Mouse (Mus musculus) megakaryocyte, embryonic 14.5 days (primary cell): ENCODE results near the gene Ifi47. TPM values are rescaled to one million over a fixed set of nuclear protein-coding genes. Genes with fewer than 3 reads are reported as not detected.
"Not testable (repeated sequence)": the region's sequence is repeated elsewhere in the genome, so short reads cannot be mapped to it uniquely, and the experiment has no call there.

Source experiments
- H3K27me3 ChIP-seq: replicated peaks from 2 replicates; pipeline ENCODE3; 2012; ENCODE audit warnings: inconsistent platforms
- H3K36me3 ChIP-seq: replicated peaks from 2 replicates; pipeline ENCODE3; 2012; ENCODE audit warnings: low read length, inconsistent platforms, mixed read lengths
- H3K4me1 ChIP-seq: 2 replicates; pipeline ENCODE4 v1.6.1; 2012; ENCODE audit warnings: inconsistent platforms
- H3K4me3 ChIP-seq: replicated peaks from 2 replicates; pipeline ENCODE3; 2012; ENCODE audit warnings: moderate library complexity, mild to moderate bottlenecking, inconsistent platforms
- H3K9me3 ChIP-seq: 2 replicates; pipeline ENCODE4 v1.6.1; 2012; ENCODE audit warnings: inconsistent platforms
- FLI1 ChIP-seq: IDR thresholded peaks from 2 replicates; pipeline ENCODE4 v1.6.1; 2012; ENCODE audit warnings: low read length, inconsistent platforms, mixed read lengths
- GATA1 ChIP-seq: IDR thresholded peaks from 3 replicates; pipeline ENCODE4 v1.6.1; 2012; ENCODE audit warnings: mixed read lengths, low read length, inconsistent platforms, borderline replicate concordance
- polyA plus RNA-seq: library from polyadenylated mRNA; stranded (reverse); fragments of >175 nt; gene quantifications from 2 replicates; pipeline ENCODE4 v1.2.3, GENCODE M21; 2012; ENCODE audit warnings: low replicate concordance; ENCODE audit not compliant: insufficient read depth

The Ifi47 gene
- 6.0 and 6.4 TPM in 2 replicates for polyA plus RNA-seq

- peaks cover 57% of the 10 kb centered on the region for H3K4me1 ChIP-seq
- H3K4me3 ChIP-seq: peak within 1 kb of the TSS; percentile 91
- not testable (repeated sequence) for H3K36me3 ChIP-seq, H3K27me3 ChIP-seq, H3K9me3 ChIP-seq
These were observed at the start of gene Ifi47 for GRCm38 (mm10) chr11:49076001-49076757. TSS of gene Ifi47 (plus strand) at chr11:49076587.

GRCm38 (mm10) chr11:49050064-49050463 lies 26.3 kb upstream of the Ifi47 start:
- H3K9me3 ChIP-seq, H3K4me1 ChIP-seq, H3K36me3 ChIP-seq, H3K4me3 ChIP-seq, H3K27me3 ChIP-seq: not testable (repeated sequence)

GRCm38 (mm10) chr11:49051093-49051891 lies 25.1 kb upstream of the Ifi47 start, which contains the start of gene 9930111J21Rik2:
TSS of gene 9930111J21Rik2 (minus strand) at chr11:49051242.
- not testable (repeated sequence) for H3K4me1 ChIP-seq, H3K4me3 ChIP-seq, H3K9me3 ChIP-seq, H3K27me3 ChIP-seq, H3K36me3 ChIP-seq

- H3K4me3 ChIP-seq, H3K9me3 ChIP-seq, H3K4me1 ChIP-seq, H3K36me3 ChIP-seq, H3K27me3 ChIP-seq: not testable (repeated sequence)
These were observed 24.5 kb upstream of the Ifi47 start for GRCm38 (mm10) chr11:49051894-49052293.

- not testable (repeated sequence) for H3K4me3 ChIP-seq, H3K9me3 ChIP-seq, H3K4me1 ChIP-seq, H3K27me3 ChIP-seq, H3K36me3 ChIP-seq
These were observed 16.3 kb upstream of the Ifi47 start for GRCm38 (mm10) chr11:49060061-49060460.

GRCm38 (mm10) chr11:49061865-49062264 lies 14.5 kb upstream of the Ifi47 start:
- not testable (repeated sequence) for H3K36me3 ChIP-seq, H3K27me3 ChIP-seq, H3K4me1 ChIP-seq, H3K4me3 ChIP-seq, H3K9me3 ChIP-seq

GRCm38 (mm10) chr11:49063713-49064469 lies 12.5 kb upstream of the Ifi47 start, which contains the start of gene Tgtp2:
TSS of gene Tgtp2 (minus strand) at chr11:49064206.
- peak within 1 kb of the TSS; percentile 80 for H3K4me3 ChIP-seq
- not testable (repeated sequence) for H3K9me3 ChIP-seq, H3K36me3 ChIP-seq, H3K27me3 ChIP-seq
- H3K4me1 ChIP-seq: peaks cover 14% of the 10 kb centered on the region; the same call in 1 of the 2 replicates

- Histone ChIP-seq H3K9me3 (no peaks in the 10 kb centered on the region), H3K27me3 (no peaks in the 10 kb centered on the region), H3K36me3 (no peaks in the 10 kb centered on the region), H3K4me1 (peaks cover 8% of the 10 kb centered on the region; the same call in 1 of the 2 replicates), H3K4me3 (no peak overlapping the region)
- TF ChIP-seq GATA1 (no peak), FLI1 (no peak)
These were observed 8.0 kb upstream of the Ifi47 start for GRCm38 (mm10) chr11:49068358-49068757.

- Histone ChIP-seq H3K36me3 (no peaks in the 10 kb centered on the region), H3K4me3 (peak overlapping the region; percentile 91), H3K9me3 (no peaks in the 10 kb centered on the region), H3K4me1 (peaks cover 66% of the 10 kb centered on the region), H3K27me3 (no peaks in the 10 kb centered on the region)
- no peak for TF ChIP-seq FLI1
- TF ChIP-seq GATA1: no peak
These were observed 625 bp downstream of the Ifi47 start for GRCm38 (mm10) chr11:49077012-49077411.

GRCm38 (mm10) chr11:49078719-49079118 lies 2.3 kb downstream of the Ifi47 start:
- no peaks in the 10 kb centered on the region for H3K9me3 ChIP-seq
- peak overlapping the region; percentile 91 for H3K4me3 ChIP-seq
- H3K4me1 ChIP-seq: peaks cover 83% of the 10 kb centered on the region
- TF ChIP-seq GATA1 (no peak), FLI1 (no peak)
- H3K27me3 ChIP-seq: no peaks in the 10 kb centered on the region
- H3K36me3 ChIP-seq: peaks cover 7% of the 10 kb centered on the region
